Mouse (Mus musculus): ENCODE data around the gene Pcsk5. TPM values are rescaled to one million over a fixed set of nuclear protein-coding genes. Genes with fewer than 3 reads are reported as not detected.

Pcsk5 gene
- total and polyA plus RNA-seq, 3 experiments: not detected

DNA sequence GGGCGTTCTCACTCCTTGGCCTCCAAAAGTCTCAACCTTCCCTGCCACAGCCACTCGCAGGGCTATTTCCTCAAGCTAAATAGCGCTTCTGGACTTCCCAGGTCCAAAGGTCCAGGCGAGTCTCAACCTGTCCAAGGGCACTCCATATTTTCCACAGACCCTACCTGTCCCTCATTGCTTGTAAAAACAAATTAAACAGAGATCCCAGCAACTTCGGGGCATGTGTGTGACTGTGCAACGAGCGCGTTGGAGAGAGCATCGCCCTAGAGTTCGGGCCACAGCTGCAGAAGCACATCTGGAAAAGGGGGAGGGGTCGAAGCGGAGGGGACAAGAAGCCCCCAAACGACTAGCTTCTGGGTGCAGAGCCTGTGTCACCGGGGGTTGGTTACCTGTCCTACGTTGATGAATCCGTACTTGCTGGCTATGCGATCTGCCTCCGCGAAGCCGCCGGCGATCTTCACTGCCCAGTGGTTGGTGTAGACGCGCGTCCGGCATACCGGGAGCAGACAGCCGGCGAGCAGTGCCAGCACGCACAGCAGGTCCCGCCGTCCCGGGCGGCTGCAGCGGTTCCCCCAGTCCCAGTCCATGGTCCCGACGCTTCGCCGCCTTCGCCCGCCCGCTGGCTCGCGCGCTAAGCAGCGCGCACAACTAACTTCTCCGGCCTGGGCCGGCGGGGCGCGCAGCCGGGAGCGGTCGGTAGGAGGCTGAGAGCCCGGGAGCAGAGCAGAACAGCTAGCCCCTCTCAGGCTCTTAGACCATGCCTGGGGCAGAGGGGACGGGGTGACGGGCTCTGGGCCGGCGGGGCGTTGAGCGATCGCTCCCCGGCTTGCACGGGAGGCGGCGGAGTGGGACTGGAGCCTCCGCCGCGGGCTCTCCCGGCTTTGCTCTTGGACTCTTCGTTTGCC lies 614 bp downstream of the Pcsk5 start:
- DNase-seq (ENCODE audit: extremely low read depth): no peak
- TF ChIP-seq GABPA (IDR thresholded peaks at IDR 0.05; ENCODE audit: insufficient replicate concordance, low read depth, low read length): no peak
- TF ChIP-seq MEF2A (IDR thresholded peaks at IDR 0.05; ENCODE audit: borderline replicate concordance, low read depth, low read length): no peak
- no peak for TF ChIP-seq NRF1 (IDR thresholded peaks at IDR 0.05; ENCODE audit: low read depth, low read length)
- TF ChIP-seq MAZ (IDR thresholded peaks at IDR 0.05; ENCODE audit: low read depth, low read length): no peak
- no peak for TF ChIP-seq IRF4 (IDR thresholded peaks at IDR 0.05; ENCODE audit: low read depth, low read length)
- TF ChIP-seq USF2 (conservative IDR thresholded peaks at IDR 0.05; ENCODE audit: low read depth, low read length): no peak
- no peak for TF ChIP-seq HCFC1 (IDR thresholded peaks at IDR 0.05; ENCODE audit: low read depth, low read length)
- TF ChIP-seq ZC3H11A (IDR thresholded peaks at IDR 0.05; ENCODE audit: low read depth, low read length): no peak
- TF ChIP-seq MYC (IDR thresholded peaks at IDR 0.05; ENCODE audit: low read depth, low read length): no peak
- TF ChIP-seq SIN3A (IDR thresholded peaks at IDR 0.05; ENCODE audit: low read length): no peak
- no peak for TF ChIP-seq ZKSCAN1 (IDR thresholded peaks at IDR 0.05; ENCODE audit: borderline replicate concordance, low read depth, low read length)
- no peak for TF ChIP-seq CHD2 (IDR thresholded peaks at IDR 0.05; ENCODE audit: low read length)
- TF ChIP-seq JUN (IDR thresholded peaks at IDR 0.05; ENCODE audit: insufficient read depth, low read depth, low read length): no peak
- no peak for TF ChIP-seq JUND (conservative IDR thresholded peaks at IDR 0.05; ENCODE audit: low read depth, low read length)
- Histone ChIP-seq H3K4me1 (ENCODE audit: control insufficient read depth in 1 of 2, insufficient read depth in 2 of 2) (no peaks in the 10 kb centered on the region), H3K4me2 (ENCODE audit: insufficient read depth, low read depth, poor library complexity, severe bottlenecking) (no peak overlapping the region), H3K79me2 (replicated peaks; ENCODE audit: control insufficient read depth, extremely low read depth, insufficient read depth, poor library complexity, severe bottlenecking) (no peaks in the 10 kb centered on the region), H3K27me3 (replicated peaks) (no peaks in the 10 kb centered on the region), H3K9me3 (replicated peaks; ENCODE audit: low read length) (peaks cover 2% of the 10 kb centered on the region), H3K9ac (ENCODE audit: insufficient read depth, low read depth) (no peak overlapping the region), H3K36me3 (replicated peaks in 1 of 2; ENCODE audit: control insufficient read depth in 1 of 2, insufficient read depth in 1 of 2, low read length in 1 of 2) (no peaks in the 10 kb centered on the region), H3K4me3 (replicated peaks in 1 of 3; ENCODE audit: low read depth in 2 of 3, low read length in 2 of 3, poor library complexity in 1 of 3) (no peak overlapping the region), H3K27ac (ENCODE audit: insufficient read depth, low read depth) (no peak overlapping the region)
- in situ Hi-C loops (cut with MboI; ENCODE audit: low pct_ligation_motif_present, low pct_unique_long_range_greater_than_20kb, low sequenced_read_pairs): no loop called here
- dilution Hi-C loops (cut with MboI; ENCODE audit: extremely low pct_ligation_motif_present, extremely low pct_unique_long_range_greater_than_20kb, low sequenced_read_pairs): no loop called here

- H3K4me2 ChIP-seq (ENCODE audit: insufficient read depth, low read depth, poor library complexity, severe bottlenecking): no peak overlapping the region
- no peak overlapping the region for H3K27ac ChIP-seq (ENCODE audit: insufficient read depth, low read depth)
- H3K27me3 ChIP-seq (replicated peaks): no peaks in the 10 kb centered on the region
- dilution Hi-C loops (cut with MboI; ENCODE audit: extremely low pct_ligation_motif_present, extremely low pct_unique_long_range_greater_than_20kb, low sequenced_read_pairs) (no loop called here), in situ Hi-C loops (cut with MboI; ENCODE audit: low pct_ligation_motif_present, low pct_unique_long_range_greater_than_20kb, low sequenced_read_pairs) (no loop called here)
- H3K36me3 ChIP-seq (replicated peaks in 1 of 2; ENCODE audit: control insufficient read depth in 1 of 2, insufficient read depth in 1 of 2, low read length in 1 of 2): no peaks in the 10 kb centered on the region
- TF ChIP-seq TCF12 (IDR thresholded peaks at IDR 0.05; ENCODE audit: low read depth, low read length) (no peak), CHD2 (IDR thresholded peaks at IDR 0.05; ENCODE audit: low read length) (no peak), JUN (IDR thresholded peaks at IDR 0.05; ENCODE audit: insufficient read depth, low read depth, low read length) (no peak), MYC (IDR thresholded peaks at IDR 0.05; ENCODE audit: low read depth, low read length) (no peak), SIN3A (IDR thresholded peaks at IDR 0.05; ENCODE audit: low read length) (no peak), CTCF (conservative IDR thresholded peaks at IDR 0.05 in 1 of 2, IDR thresholded peaks at IDR 0.05 in 1 of 2; ENCODE audit: low read depth in 2 of 2, low read length in 2 of 2) (no peak), POLR2AphosphoS2 (IDR thresholded peaks at IDR 0.05; ENCODE audit: low read depth, low read length) (no peak), BHLHE40 (IDR thresholded peaks at IDR 0.05; ENCODE audit: low read depth, low read length) (no peak), NRF1 (IDR thresholded peaks at IDR 0.05; ENCODE audit: low read depth, low read length) (no peak), CHD1 (IDR thresholded peaks at IDR 0.05; ENCODE audit: low read depth, low read length) (no peak), RAD21 (IDR thresholded peaks at IDR 0.05; ENCODE audit: low read depth, low read length) (no peak), USF1 (IDR thresholded peaks at IDR 0.05; ENCODE audit: low read depth, low read length) (no peak), ZKSCAN1 (IDR thresholded peaks at IDR 0.05; ENCODE audit: borderline replicate concordance, low read depth, low read length) (no peak), MAZ (IDR thresholded peaks at IDR 0.05; ENCODE audit: low read depth, low read length) (no peak), RCOR1 (conservative IDR thresholded peaks at IDR 0.05; ENCODE audit: low read depth, low read length) (no peak), POLR2A (IDR thresholded peaks at IDR 0.05; ENCODE audit: low read depth, low read length) (no peak)
- H3K4me3 ChIP-seq (replicated peaks in 1 of 3; ENCODE audit: low read depth in 2 of 3, low read length in 2 of 3, poor library complexity in 1 of 3): no peak overlapping the region
- H3K4me1 ChIP-seq (ENCODE audit: control insufficient read depth in 1 of 2, insufficient read depth in 2 of 2): no peaks in the 10 kb centered on the region
- DNase-seq (ENCODE audit: extremely low read depth): no peak
- no peaks in the 10 kb centered on the region for H3K79me2 ChIP-seq (replicated peaks; ENCODE audit: control insufficient read depth, extremely low read depth, insufficient read depth, poor library complexity, severe bottlenecking)
- no peak overlapping the region for H3K9ac ChIP-seq (ENCODE audit: insufficient read depth, low read depth)
- H3K9me3 ChIP-seq (replicated peaks; ENCODE audit: low read length): peaks cover 2% of the 10 kb centered on the region
Measured at GRCm38 (mm10) chr19:17835681-17836565, 1.5 kb downstream of the Pcsk5 start.
